Mouse (Mus musculus) E14TG2a.4 (cell line): Measurements from ENCODE around the gene Ethe1.
A peak's percentile ranks its signal among the peaks of the same experiment; 100 is the strongest.

Source experiments
- H3K27me3 ChIP-seq: 2 replicates; pipeline ENCODE4 v1.6.1; 2014; ENCODE audit warnings: low read length, control low read depth; ENCODE audit not compliant: insufficient read depth
- H3K36me3 ChIP-seq: 2 replicates; pipeline ENCODE4 v1.6.1; 2014; ENCODE audit warnings: low read length, control low read depth; ENCODE audit not compliant: insufficient read depth
- H3K4me1 ChIP-seq: replicated peaks from 2 replicates; pipeline ENCODE4 v1.6.1; 2014; ENCODE audit warnings: low read depth, low read length, control low read depth
- H3K4me3 ChIP-seq: replicated peaks from 2 replicates; pipeline ENCODE4 v1.5.1; 2014; ENCODE audit warnings: mild to moderate bottlenecking, low read length
- H3K9me3 ChIP-seq: 2 replicates; pipeline ENCODE4 v1.6.1; 2014; ENCODE audit warnings: low read length, control low read depth
- CTCF ChIP-seq: conservative IDR thresholded peaks from 2 replicates; pipeline ENCODE4 v1.5.1; 2014; ENCODE audit warnings: low read length
- NANOG ChIP-seq: IDR thresholded peaks from 2 replicates; pipeline ENCODE4 v1.6.1; 2014; ENCODE audit warnings: borderline replicate concordance, low read length, mixed read lengths
- POU5F1 ChIP-seq: IDR thresholded peaks from 2 replicates; pipeline ENCODE4 v1.6.1; 2014; ENCODE audit warnings: low read length, borderline replicate concordance

Ethe1 gene

GRCm38 (mm10) chr7:24644996-24645395, 57.7 kb downstream of the Ethe1 start:
- no peak for TF ChIP-seq NANOG
- TF ChIP-seq CTCF: no peak
- TF ChIP-seq POU5F1: no peak
- H3K27me3 ChIP-seq: peaks cover 13% of the 10 kb centered on the region
- no peak overlapping the region for H3K4me3 ChIP-seq
- H3K36me3 ChIP-seq: no peaks in the 10 kb centered on the region
- peaks cover 8% of the 10 kb centered on the region for H3K4me1 ChIP-seq
- H3K9me3 ChIP-seq: no peaks in the 10 kb centered on the region

DNA sequence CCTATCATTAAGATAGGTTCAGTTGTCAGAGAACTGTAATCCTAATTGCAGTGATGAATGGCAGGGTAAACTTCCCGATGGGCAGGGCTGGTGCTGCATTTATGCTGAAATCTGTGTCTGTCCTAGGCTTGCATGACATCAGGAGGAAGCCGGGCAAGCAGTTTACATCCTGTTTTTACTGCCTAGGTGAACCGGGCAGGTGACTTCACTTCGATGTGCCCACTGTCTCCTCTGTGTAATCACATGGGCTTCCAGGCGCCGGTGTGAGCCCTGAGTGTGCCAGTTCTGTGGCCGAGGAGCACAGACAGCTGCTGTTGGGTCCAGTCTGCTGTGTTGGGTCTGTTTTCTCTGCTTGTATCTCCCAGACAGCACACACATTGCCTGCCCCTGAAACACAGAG, 59.1 kb downstream of the Ethe1 start:
- H3K9me3 ChIP-seq: no peaks in the 10 kb centered on the region
- H3K4me3 ChIP-seq: no peak overlapping the region
- H3K27me3 ChIP-seq: peaks cover 8% of the 10 kb centered on the region
- no peaks in the 10 kb centered on the region for H3K4me1 ChIP-seq
- TF ChIP-seq POU5F1 (no peak), NANOG (no peak), CTCF (no peak)
- no peaks in the 10 kb centered on the region for H3K36me3 ChIP-seq

DNA sequence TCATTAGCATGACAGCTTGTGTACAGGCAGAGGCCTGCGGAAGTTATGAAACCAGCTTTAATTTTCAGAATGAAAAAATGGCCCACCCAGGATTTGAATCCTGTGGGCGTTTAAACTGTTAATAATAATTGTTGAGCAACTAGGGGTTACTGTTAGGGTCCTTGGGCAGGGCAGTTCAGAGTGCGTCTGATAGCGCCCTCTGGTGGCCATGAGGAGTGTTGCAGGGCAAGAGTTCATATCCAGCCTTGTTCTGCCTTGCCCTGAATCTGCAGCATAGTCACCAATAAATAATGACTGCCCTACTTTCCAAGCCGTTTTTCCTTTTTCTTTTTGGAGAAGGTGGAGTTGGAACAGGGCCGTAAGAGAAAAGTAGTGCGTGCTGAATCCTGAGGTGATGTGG, 66.3 kb downstream of the Ethe1 start:
- Histone ChIP-seq H3K4me3 (no peak overlapping the region), H3K36me3 (no peaks in the 10 kb centered on the region), H3K4me1 (peaks cover 6% of the 10 kb centered on the region), H3K27me3 (peaks cover 7% of the 10 kb centered on the region; the same call in 1 of the 2 replicates), H3K9me3 (no peaks in the 10 kb centered on the region)
- TF ChIP-seq NANOG (no peak), CTCF (peak; percentile 95)
